Mouse (Mus musculus): ENCODE results near the gene Upk3bl.

The Upk3bl gene

DNA sequence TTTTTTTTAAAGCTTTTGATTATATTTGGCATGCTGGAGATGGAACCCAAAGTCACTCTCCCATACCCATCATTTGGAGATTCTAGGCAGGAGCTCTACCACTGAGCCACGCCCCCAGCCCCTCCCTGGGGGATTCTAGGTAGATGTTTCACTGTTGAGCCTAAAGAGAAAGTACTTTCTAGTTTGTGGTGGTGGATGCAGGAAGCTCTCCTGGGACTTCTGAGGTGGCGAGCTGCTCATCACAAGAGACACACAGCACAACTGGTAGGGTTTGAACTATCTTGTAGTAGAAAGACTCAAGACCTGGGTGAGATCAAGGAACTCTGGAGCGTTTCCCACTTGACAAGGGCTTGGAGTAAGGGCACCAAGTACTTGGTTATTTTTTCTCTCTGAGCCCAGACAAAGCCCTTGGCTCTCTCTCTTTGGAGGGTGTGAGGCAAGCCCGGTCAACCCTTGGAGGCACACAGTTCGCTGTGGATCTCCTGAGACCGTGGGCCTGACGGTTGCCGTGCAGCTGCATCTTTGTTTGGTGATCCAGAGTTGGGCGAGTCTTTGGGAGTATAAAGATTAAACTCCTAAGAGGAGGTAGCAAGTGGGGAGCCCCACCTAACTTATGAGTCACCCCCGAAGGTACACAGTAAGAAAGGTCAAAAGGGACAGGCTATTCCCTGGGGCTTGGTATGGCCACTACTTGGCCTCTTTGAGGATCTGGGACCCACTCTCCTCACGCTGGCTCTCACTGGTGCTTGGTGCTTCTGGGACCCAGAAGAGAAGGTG is at the start of gene Upk3bl:
Upk3bl (plus strand) TSS at position 192 of the 777 bp plus-strand sequence.
- in situ Hi-C loops (cut with MboI; ENCODE audit: low pct_unique_long_range_greater_than_20kb in 1 of 2, low sequenced_read_pairs in 2 of 2, unreplicated experiment in 1 of 2), result loop anchor here in 1 of 2 experiments (5.0 kb wide), 1 partner anchor 82 kb away; the partner anchor contains the start of gene Ssc4d

DNA sequence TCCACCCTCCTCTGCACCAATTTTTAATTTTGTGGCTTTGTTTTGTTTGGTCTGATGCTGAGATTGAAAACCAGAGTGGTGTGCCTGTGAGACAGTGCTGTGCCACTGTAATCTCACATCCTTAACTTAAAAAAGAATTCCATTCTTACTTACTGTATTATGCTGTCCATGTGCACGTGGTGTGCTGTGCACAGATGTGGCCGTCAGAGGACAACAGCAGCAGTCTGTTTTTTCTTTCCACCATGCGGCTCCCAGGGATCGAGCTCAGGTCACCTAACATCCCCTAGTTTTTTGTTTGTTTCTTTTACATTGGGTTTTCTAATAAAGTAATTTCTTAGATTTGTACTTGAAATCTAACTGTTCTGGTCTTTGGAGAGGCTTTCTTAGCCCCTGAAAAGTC is 49.8 kb upstream of the Upk3bl start:
- in situ Hi-C loops (cut with MboI; ENCODE audit: low pct_unique_long_range_greater_than_20kb in 1 of 2, low sequenced_read_pairs in 2 of 2, unreplicated experiment in 1 of 2), result no loop called here

DNA sequence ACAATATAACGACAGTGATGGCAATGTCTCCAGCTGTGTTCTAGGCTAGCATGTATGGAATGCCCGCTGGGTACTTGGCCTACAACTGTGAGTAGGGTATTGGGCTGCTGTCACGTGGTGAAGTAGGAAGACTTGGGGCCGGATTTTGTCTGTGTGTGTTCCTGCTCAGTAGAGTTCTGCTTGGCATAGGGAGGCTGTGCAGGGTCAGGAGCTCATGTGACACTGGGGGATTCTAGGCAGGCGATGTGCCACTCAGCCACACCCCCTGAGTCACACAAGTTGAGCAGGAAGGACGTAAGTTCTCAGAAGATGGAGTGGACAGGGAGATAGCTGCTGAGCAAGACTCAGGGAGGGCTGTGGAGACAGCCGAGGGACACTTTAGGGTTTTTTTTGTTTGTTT is 46.5 kb upstream of the Upk3bl start:
- in situ Hi-C loops (cut with MboI; ENCODE audit: low pct_unique_long_range_greater_than_20kb in 1 of 2, low sequenced_read_pairs in 2 of 2, unreplicated experiment in 1 of 2), result no loop called here

GRCm38 (mm10) chr5:136014877-136015276 is 39.4 kb upstream of the Upk3bl start:
- in situ Hi-C loops (cut with MboI; ENCODE audit: low pct_unique_long_range_greater_than_20kb in 1 of 2, low sequenced_read_pairs in 2 of 2, unreplicated experiment in 1 of 2), result no loop called here

- in situ Hi-C loops (cut with MboI; ENCODE audit: low pct_unique_long_range_greater_than_20kb in 1 of 2, low sequenced_read_pairs in 2 of 2, unreplicated experiment in 1 of 2), result no loop called here
Measured at GRCm38 (mm10) chr5:136015586-136015985, 38.7 kb upstream of the Upk3bl start.

GRCm38 (mm10) chr5:136016014-136016876 is 38.0 kb upstream of the Upk3bl start:
- in situ Hi-C loops (cut with MboI; ENCODE audit: low pct_unique_long_range_greater_than_20kb in 1 of 2, low sequenced_read_pairs in 2 of 2, unreplicated experiment in 1 of 2), result no loop called here

DNA sequence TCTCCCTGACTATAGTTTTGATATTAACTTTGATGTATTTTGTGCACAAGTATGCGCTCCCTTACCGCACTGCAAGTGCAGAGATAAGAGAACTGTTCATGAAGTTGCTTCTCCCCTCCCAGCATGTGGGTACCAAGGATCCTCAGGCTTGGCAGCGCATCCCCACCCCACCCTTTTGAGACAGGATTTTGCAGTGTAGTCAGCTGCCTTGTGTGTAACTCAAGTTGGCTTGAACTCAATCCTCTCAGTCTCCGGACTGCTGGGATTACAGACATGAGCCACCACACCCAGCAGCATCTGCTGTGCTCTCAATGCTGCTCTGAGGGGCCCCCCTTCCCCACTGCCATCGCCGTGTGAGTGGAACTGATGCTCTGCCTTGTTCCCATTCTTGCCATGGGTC is 37.0 kb upstream of the Upk3bl start:
- in situ Hi-C loops (cut with MboI; ENCODE audit: low pct_unique_long_range_greater_than_20kb in 1 of 2, low sequenced_read_pairs in 2 of 2, unreplicated experiment in 1 of 2), result no loop called here

- in situ Hi-C loops (cut with MboI; ENCODE audit: low pct_unique_long_range_greater_than_20kb in 1 of 2, low sequenced_read_pairs in 2 of 2, unreplicated experiment in 1 of 2), result no loop called here
Measured at GRCm38 (mm10) chr5:136018726-136019125, 35.6 kb upstream of the Upk3bl start.

DNA sequence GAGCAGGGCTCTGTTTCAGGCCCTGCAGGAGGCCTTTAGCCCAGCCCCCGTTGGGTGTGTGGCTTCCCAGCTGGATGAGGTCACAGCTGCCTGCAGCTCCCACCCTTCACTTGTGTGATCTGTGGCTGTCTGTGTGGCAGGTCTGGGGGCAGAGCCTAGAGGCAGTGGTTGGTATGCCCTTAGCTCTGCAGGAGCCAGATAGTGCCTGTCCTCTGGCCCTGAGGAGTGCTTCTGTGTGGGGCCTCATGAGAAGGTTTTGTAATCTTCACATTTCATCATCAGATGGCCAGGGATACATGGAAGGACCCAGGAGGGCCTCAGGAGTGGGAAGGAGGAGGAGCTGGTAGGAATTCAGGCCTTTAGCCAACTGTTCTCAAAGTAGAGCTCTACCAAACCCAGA is 34.4 kb upstream of the Upk3bl start:
- in situ Hi-C loops (cut with MboI; ENCODE audit: low pct_unique_long_range_greater_than_20kb in 1 of 2, low sequenced_read_pairs in 2 of 2, unreplicated experiment in 1 of 2), result no loop called here

GRCm38 (mm10) chr5:136025712-136026111 is 28.6 kb upstream of the Upk3bl start:
- in situ Hi-C loops (cut with MboI; ENCODE audit: low pct_unique_long_range_greater_than_20kb in 1 of 2, low sequenced_read_pairs in 2 of 2, unreplicated experiment in 1 of 2), result no loop called here

DNA sequence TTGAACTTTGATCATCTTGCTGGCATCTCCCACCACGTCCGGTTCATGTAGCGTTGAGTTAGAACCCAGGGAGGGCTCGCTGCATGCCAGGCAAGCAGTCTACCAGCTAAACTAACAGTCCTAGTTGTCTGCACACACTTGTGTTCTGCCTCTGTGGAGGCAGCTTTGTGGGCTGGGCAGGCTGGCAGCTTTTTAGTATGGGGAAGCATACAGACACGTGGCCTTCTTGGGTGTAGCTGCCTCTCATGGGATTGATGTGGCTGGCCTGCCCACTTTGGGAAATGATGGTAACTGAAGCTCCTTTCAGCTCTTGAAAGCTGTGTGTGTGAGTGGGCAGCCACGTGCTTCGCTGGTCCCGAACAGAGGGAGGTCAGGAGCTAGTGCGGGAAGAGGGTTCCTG is 27.4 kb upstream of the Upk3bl start:
- in situ Hi-C loops (cut with MboI; ENCODE audit: low pct_unique_long_range_greater_than_20kb in 1 of 2, low sequenced_read_pairs in 2 of 2, unreplicated experiment in 1 of 2), result no loop called here

- in situ Hi-C loops (cut with MboI; ENCODE audit: low pct_unique_long_range_greater_than_20kb in 1 of 2, low sequenced_read_pairs in 2 of 2, unreplicated experiment in 1 of 2), result no loop called here
Measured at GRCm38 (mm10) chr5:136027612-136028311, 26.5 kb upstream of the Upk3bl start.

- in situ Hi-C loops (cut with MboI; ENCODE audit: low pct_unique_long_range_greater_than_20kb in 1 of 2, low sequenced_read_pairs in 2 of 2, unreplicated experiment in 1 of 2), result loop anchor here in 1 of 2 experiments (5.0 kb wide), 1 partner anchor 53 kb away; the partner anchor contains the start of gene Zp3
Measured at GRCm38 (mm10) chr5:136034868-136035267, 19.4 kb upstream of the Upk3bl start.

GRCm38 (mm10) chr5:136035285-136035684 is 19.0 kb upstream of the Upk3bl start:
- in situ Hi-C loops (cut with MboI; ENCODE audit: low pct_unique_long_range_greater_than_20kb in 1 of 2, low sequenced_read_pairs in 2 of 2, unreplicated experiment in 1 of 2), result loop anchor here in 1 of 2 experiments (5.0 kb wide), 1 partner anchor 53 kb away; the partner anchor contains the start of gene Zp3

DNA sequence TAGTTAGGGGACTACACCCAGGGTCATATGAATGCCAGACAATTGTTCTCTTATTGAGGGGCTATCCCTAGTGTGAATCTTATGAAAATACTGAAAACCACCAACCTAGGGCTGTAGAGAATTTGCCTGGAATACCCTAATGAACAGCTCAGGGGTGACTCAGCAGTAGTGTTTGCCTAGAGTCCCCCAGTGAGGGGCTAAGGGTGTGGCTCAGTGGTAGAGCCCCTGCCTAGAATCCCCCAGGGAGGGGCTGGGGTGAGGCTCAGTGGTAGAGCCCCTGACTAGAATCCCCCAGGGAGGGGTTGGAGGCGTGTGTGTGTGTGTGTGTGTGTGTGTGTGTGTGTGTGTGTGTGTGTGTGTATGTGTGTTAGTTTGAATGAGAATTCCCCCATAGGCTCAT is 17.6 kb upstream of the Upk3bl start:
- in situ Hi-C loops (cut with MboI; ENCODE audit: low pct_unique_long_range_greater_than_20kb in 1 of 2, low sequenced_read_pairs in 2 of 2, unreplicated experiment in 1 of 2), result loop anchor here in 1 of 2 experiments (5.0 kb wide), 1 partner anchor 54 kb away; the partner anchor contains the start of gene Zp3

DNA sequence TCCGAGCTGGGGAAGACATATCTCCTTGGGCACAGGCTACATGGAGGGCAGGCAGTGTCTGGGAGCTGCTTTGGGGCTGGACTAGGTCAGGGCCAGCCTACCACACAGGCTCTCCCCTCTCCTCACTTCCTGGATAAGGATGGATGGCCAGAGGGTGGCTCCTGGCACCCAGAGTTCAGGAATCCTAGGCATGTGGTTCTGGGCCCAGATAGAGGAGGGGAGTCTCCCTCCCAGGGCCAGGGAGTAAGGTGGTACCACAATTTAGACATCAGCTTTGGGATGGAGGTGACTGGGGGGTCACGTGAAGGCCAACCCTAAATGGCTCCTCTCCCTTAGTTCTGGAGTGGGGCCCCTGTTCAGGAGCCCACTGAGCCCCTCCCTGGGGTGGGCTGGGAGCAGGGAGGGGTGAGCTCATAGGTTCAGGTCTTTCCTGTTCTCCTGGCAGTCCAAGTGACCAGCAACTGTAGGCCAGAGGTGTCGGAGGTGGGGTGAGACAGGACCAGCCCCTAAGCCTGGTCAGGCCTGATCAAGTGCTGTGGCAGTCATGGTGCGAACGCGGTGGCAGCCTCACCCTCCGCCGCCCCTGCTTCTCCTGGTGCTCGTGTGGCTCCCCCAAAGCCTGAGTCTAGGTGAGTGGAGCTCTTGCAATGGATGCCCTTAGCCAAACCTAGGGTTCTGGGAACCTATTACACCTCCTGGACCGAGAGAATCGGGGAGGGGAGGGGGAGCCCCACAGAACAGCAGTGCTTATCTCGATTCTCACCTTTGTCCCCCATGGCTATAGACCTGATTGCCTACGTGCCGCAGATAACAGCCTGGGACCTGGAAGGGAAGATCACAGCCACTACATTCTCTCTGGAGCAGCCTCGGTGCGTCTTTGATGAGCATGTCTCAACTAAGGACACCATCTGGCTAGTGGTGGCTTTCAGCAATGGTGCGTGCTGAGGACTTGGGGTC is 15.8 kb upstream of the Upk3bl start, which contains the start of gene Upk3b:
Upk3b (plus strand) TSS at position 239 of the 957 bp plus-strand sequence.
- in situ Hi-C loops (cut with MboI; ENCODE audit: low pct_unique_long_range_greater_than_20kb in 1 of 2, low sequenced_read_pairs in 2 of 2, unreplicated experiment in 1 of 2), result loop anchor here in 1 of 2 experiments (5.0 kb wide), 1 partner anchor 56 kb away; the partner anchor contains the start of gene Zp3

DNA sequence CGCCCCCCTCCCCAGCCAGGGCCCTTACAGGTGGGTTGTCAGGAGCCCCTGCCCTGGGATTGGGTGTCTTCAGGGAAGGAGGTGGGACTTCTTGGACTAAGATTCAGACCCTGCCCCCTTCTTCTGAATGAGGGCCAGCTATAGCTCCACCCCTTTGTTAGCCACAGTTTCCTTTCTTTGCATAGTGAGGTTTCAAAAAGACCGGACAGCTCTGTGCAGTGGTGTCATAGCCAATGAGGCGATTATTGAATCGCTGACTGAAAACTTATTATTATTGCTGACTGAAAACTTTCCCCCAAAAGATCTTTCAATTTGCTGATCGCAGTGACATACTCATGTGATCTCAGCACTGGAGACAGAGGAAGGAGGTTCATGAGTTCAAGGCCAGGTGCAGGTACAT is 14.1 kb upstream of the Upk3bl start:
- in situ Hi-C loops (cut with MboI; ENCODE audit: low pct_unique_long_range_greater_than_20kb in 1 of 2, low sequenced_read_pairs in 2 of 2, unreplicated experiment in 1 of 2), result no loop called here

Measured in mouse embryonic stem cell (cell line).